Mouse (Mus musculus): ENCODE measurements around the gene Mvp. TPM values are rescaled to one million over a fixed set of nuclear protein-coding genes. Genes with fewer than 3 reads are reported as not detected.
A peak's percentile ranks its signal among the peaks of the same experiment; 100 is the strongest.

Mvp gene
- polyA plus RNA-seq, 1 experiment from 2014 or later: 4.0 TPM

GRCm38 (mm10) chr7:126949793-126950646, 64.4 kb downstream of the Mvp start, which contains the start of gene Sez6l2:
Gene Sez6l2 (plus strand): TSS chr7:126950563.
- Histone ChIP-seq H3K4me3 (replicated peaks; ENCODE audit: low read length) (peak within 1 kb of the TSS; percentile 56), H3K4me2 (replicated peaks) (peak within 1 kb of the TSS; percentile 94), H3K9ac (peak within 1 kb of the TSS; percentile 78), H3K9me3 (ENCODE audit: control insufficient read depth, low read length) (no peaks in the 10 kb centered on the region), H3K4me1 (replicated peaks; ENCODE audit: control insufficient read depth, insufficient read depth, low read length) (peaks cover 41% of the 10 kb centered on the region), H3K27ac (peak within 1 kb of the TSS; percentile 94), H3K27me3 (ENCODE audit: control insufficient read depth, insufficient read depth, low read length) (no peaks in the 10 kb centered on the region), H3K36me3 (replicated peaks; ENCODE audit: control insufficient read depth, insufficient read depth) (peaks cover 38% of the 10 kb centered on the region)
- peak; percentile 87 for DNase-seq (ENCODE audit: low spot score)
- WGBS: under 1% methylated on average over 42 of the region's 42 CpGs
- peak; percentile 85 for ATAC-seq (ENCODE audit: low FRiP score)

- under 1% methylated on average over 20 of the region's 21 CpGs for WGBS
- Histone ChIP-seq H3K9me3 (ENCODE audit: control insufficient read depth, low read length) (no peaks in the 10 kb centered on the region), H3K9ac (peak within 1 kb of the TSS; percentile 78), H3K27me3 (ENCODE audit: control insufficient read depth, insufficient read depth, low read length) (no peaks in the 10 kb centered on the region), H3K36me3 (replicated peaks; ENCODE audit: control insufficient read depth, insufficient read depth) (peaks cover 40% of the 10 kb centered on the region), H3K4me2 (replicated peaks) (peak within 1 kb of the TSS; percentile 94), H3K4me3 (replicated peaks; ENCODE audit: low read length) (peak within 1 kb of the TSS; percentile 56), H3K4me1 (replicated peaks; ENCODE audit: control insufficient read depth, insufficient read depth, low read length) (peaks cover 41% of the 10 kb centered on the region), H3K27ac (peak within 1 kb of the TSS; percentile 94)
- DNase-seq (ENCODE audit: low spot score) (no peak), ATAC-seq (ENCODE audit: low FRiP score) (peak; percentile 65)
Measured at GRCm38 (mm10) chr7:126949403-126949792, 65.0 kb downstream of the Mvp start, which contains the start of gene Asphd1. Gene Asphd1 (minus strand): TSS chr7:126949582.

GRCm38 (mm10) chr7:126948626-126949025, 65.8 kb downstream of the Mvp start:
- peaks cover 40% of the 10 kb centered on the region for H3K36me3 ChIP-seq (replicated peaks; ENCODE audit: control insufficient read depth, insufficient read depth)
- peaks cover 41% of the 10 kb centered on the region for H3K4me1 ChIP-seq (replicated peaks; ENCODE audit: control insufficient read depth, insufficient read depth, low read length)
- no peak for DNase-seq (ENCODE audit: low spot score)
- no peaks in the 10 kb centered on the region for H3K27me3 ChIP-seq (ENCODE audit: control insufficient read depth, insufficient read depth, low read length)
- peak overlapping the region; percentile 56 for H3K4me3 ChIP-seq (replicated peaks; ENCODE audit: low read length)
- H3K9ac ChIP-seq: peak overlapping the region; percentile 78
- H3K27ac ChIP-seq: peak overlapping the region; percentile 94
- H3K9me3 ChIP-seq (ENCODE audit: control insufficient read depth, low read length): no peaks in the 10 kb centered on the region
- WGBS: 73% methylated on average over 10 of the region's 10 CpGs
- H3K4me2 ChIP-seq (replicated peaks): peak overlapping the region; percentile 94
- no peak for ATAC-seq (ENCODE audit: low FRiP score)

- 45% methylated on average over 3 of the region's 3 CpGs for WGBS
- Histone ChIP-seq H3K27me3 (ENCODE audit: control insufficient read depth, insufficient read depth, low read length) (no peaks in the 10 kb centered on the region), H3K36me3 (replicated peaks; ENCODE audit: control insufficient read depth, insufficient read depth) (peaks cover 51% of the 10 kb centered on the region), H3K4me1 (replicated peaks; ENCODE audit: control insufficient read depth, insufficient read depth, low read length) (peaks cover 23% of the 10 kb centered on the region), H3K4me3 (replicated peaks; ENCODE audit: low read length) (no peak overlapping the region), H3K9me3 (ENCODE audit: control insufficient read depth, low read length) (no peaks in the 10 kb centered on the region), H3K4me2 (replicated peaks) (no peak overlapping the region), H3K9ac (no peak overlapping the region), H3K27ac (no peak overlapping the region)
- DNase-seq (ENCODE audit: low spot score) (peak; percentile 39), ATAC-seq (ENCODE audit: low FRiP score) (no peak)
Measured at GRCm38 (mm10) chr7:126946530-126946929, 67.9 kb downstream of the Mvp start.

GRCm38 (mm10) chr7:126941801-126942200, 72.6 kb downstream of the Mvp start:
- 47% methylated on average over 5 of the region's 5 CpGs for WGBS
- H3K27me3 ChIP-seq (ENCODE audit: control insufficient read depth, insufficient read depth, low read length): no peaks in the 10 kb centered on the region
- H3K9me3 ChIP-seq (ENCODE audit: control insufficient read depth, low read length): no peaks in the 10 kb centered on the region
- DNase-seq (ENCODE audit: low spot score) (no peak), ATAC-seq (ENCODE audit: low FRiP score) (no peak)
- no peak overlapping the region for H3K4me2 ChIP-seq (replicated peaks)
- peaks cover 64% of the 10 kb centered on the region for H3K36me3 ChIP-seq (replicated peaks; ENCODE audit: control insufficient read depth, insufficient read depth)
- H3K9ac ChIP-seq: no peak overlapping the region
- no peak overlapping the region for H3K4me3 ChIP-seq (replicated peaks; ENCODE audit: low read length)
- no peaks in the 10 kb centered on the region for H3K4me1 ChIP-seq (replicated peaks; ENCODE audit: control insufficient read depth, insufficient read depth, low read length)
- no peak overlapping the region for H3K27ac ChIP-seq

- WGBS: 59% methylated on average over 6 of the region's 6 CpGs
- DNase-seq (ENCODE audit: low spot score): no peak
- Histone ChIP-seq H3K4me3 (replicated peaks; ENCODE audit: low read length) (no peak overlapping the region), H3K4me2 (replicated peaks) (no peak overlapping the region), H3K9me3 (ENCODE audit: control insufficient read depth, low read length) (no peaks in the 10 kb centered on the region), H3K36me3 (replicated peaks; ENCODE audit: control insufficient read depth, insufficient read depth) (peaks cover 66% of the 10 kb centered on the region), H3K27ac (no peak overlapping the region), H3K4me1 (replicated peaks; ENCODE audit: control insufficient read depth, insufficient read depth, low read length) (no peaks in the 10 kb centered on the region), H3K9ac (no peak overlapping the region), H3K27me3 (ENCODE audit: control insufficient read depth, insufficient read depth, low read length) (no peaks in the 10 kb centered on the region)
- no peak for ATAC-seq (ENCODE audit: low FRiP score)
Measured at GRCm38 (mm10) chr7:126941171-126941570, 73.2 kb downstream of the Mvp start.

Small RNA genes lying within 50 kb of the gene (microRNA-seq; reads per million reads assigned to microRNA genes)
- not detected for gene Gm44343

Other genes starting within 250 kb of the Mvp start
- 1.0 and 1.8 TPM in 2 replicates for gene Gdpd3, start 248.3 kb downstream of the Mvp start, polyA plus RNA-seq (2014; fragmentation: Nextera tagmentation; extraction: Ambion mirVana)
- 206 and 218 TPM in 2 replicates for gene Ypel3, start 237.7 kb downstream of the Mvp start, polyA plus RNA-seq (2014; fragmentation: Nextera tagmentation; extraction: Ambion mirVana)
- 0.21 and 0.26 TPM in 2 replicates for gene Tbx6, start 233.1 kb downstream of the Mvp start, polyA plus RNA-seq (2014; fragmentation: Nextera tagmentation; extraction: Ambion mirVana)
- gene Ppp4c, start 222.1 kb downstream of the Mvp start, polyA plus RNA-seq (2014; fragmentation: Nextera tagmentation; extraction: Ambion mirVana): 177 and 182 TPM in 2 replicates
- 53.2 and 54.7 TPM in 2 replicates for gene Fam57b, start 217.0 kb downstream of the Mvp start, polyA plus RNA-seq (2014; fragmentation: Nextera tagmentation; extraction: Ambion mirVana)
- gene 4930451I11Rik, start 183.0 kb downstream of the Mvp start, polyA plus RNA-seq (2014; fragmentation: Nextera tagmentation; extraction: Ambion mirVana): 0.74 TPM in 1 of 2 replicates, not detected in the other
- 16.5 and 25.7 TPM in 2 replicates for gene Doc2a, start 167.2 kb downstream of the Mvp start, polyA plus RNA-seq (2014; fragmentation: Nextera tagmentation; extraction: Ambion mirVana)
- gene Hirip3, start 152.6 kb downstream of the Mvp start, polyA plus RNA-seq (2014; fragmentation: Nextera tagmentation; extraction: Ambion mirVana): 10.1 and 11.1 TPM in 2 replicates
- gene Ino80e, start 152.2 kb downstream of the Mvp start, polyA plus RNA-seq (2014; fragmentation: Nextera tagmentation; extraction: Ambion mirVana): 93.7 and 95.3 TPM in 2 replicates
- 36.4 and 37.2 TPM in 2 replicates for gene Taok2, start 129.9 kb downstream of the Mvp start, polyA plus RNA-seq (2014; fragmentation: Nextera tagmentation; extraction: Ambion mirVana)
- 28.0 and 29.3 TPM in 2 replicates for gene Tmem219, start 91.7 kb downstream of the Mvp start, polyA plus RNA-seq (2014; fragmentation: Nextera tagmentation; extraction: Ambion mirVana)
- gene Kctd13, start 85.7 kb downstream of the Mvp start, polyA plus RNA-seq (2014; fragmentation: Nextera tagmentation; extraction: Ambion mirVana): 102 and 104 TPM in 2 replicates
- gene Asphd1, start 65.0 kb downstream of the Mvp start, polyA plus RNA-seq (2014; fragmentation: Nextera tagmentation; extraction: Ambion mirVana): 8.0 and 10.9 TPM in 2 replicates
- gene Sez6l2, start 64.1 kb downstream of the Mvp start, polyA plus RNA-seq (2014; fragmentation: Nextera tagmentation; extraction: Ambion mirVana): 68.9 and 70.1 TPM in 2 replicates
- 110 and 118 TPM in 2 replicates for gene Cdipt, start 38.7 kb downstream of the Mvp start, polyA plus RNA-seq (2014; fragmentation: Nextera tagmentation; extraction: Ambion mirVana)
- 0.98 and 1.0 TPM in 2 replicates for gene Cdiptos, start 38.5 kb downstream of the Mvp start, polyA plus RNA-seq (2014; fragmentation: Nextera tagmentation; extraction: Ambion mirVana)
- 0.70 TPM in 1 of 2 replicates, not detected in the other for gene Pagr1b, start 1.9 kb upstream of the Mvp start, polyA plus RNA-seq (2014; fragmentation: Nextera tagmentation; extraction: Ambion mirVana)
- 31.5 and 38.6 TPM in 2 replicates for gene Pagr1a, start 2.7 kb upstream of the Mvp start, polyA plus RNA-seq (2014; fragmentation: Nextera tagmentation; extraction: Ambion mirVana)
- 51.9 and 52.3 TPM in 2 replicates for gene Gm42742, start 6.5 kb upstream of the Mvp start, polyA plus RNA-seq (2014; fragmentation: Nextera tagmentation; extraction: Ambion mirVana)
- gene Prrt2, start 6.6 kb upstream of the Mvp start, polyA plus RNA-seq (2014; fragmentation: Nextera tagmentation; extraction: Ambion mirVana): 46.7 and 57.0 TPM in 2 replicates
- gene Maz, start 12.4 kb upstream of the Mvp start, polyA plus RNA-seq (2014; fragmentation: Nextera tagmentation; extraction: Ambion mirVana): 68.6 and 73.1 TPM in 2 replicates
- 20.3 and 24.6 TPM in 2 replicates for gene Kif22, start 27.9 kb upstream of the Mvp start, polyA plus RNA-seq (2014; fragmentation: Nextera tagmentation; extraction: Ambion mirVana)
- gene Zg16, start 72.7 kb upstream of the Mvp start, polyA plus RNA-seq (2014; fragmentation: Nextera tagmentation; extraction: Ambion mirVana): not detected in 2 replicates
- gene AI467606, start 76.7 kb upstream of the Mvp start, polyA plus RNA-seq (2014; fragmentation: Nextera tagmentation; extraction: Ambion mirVana): 1.7 and 1.9 TPM in 2 replicates
- gene Qprt, start 107.6 kb upstream of the Mvp start, polyA plus RNA-seq (2014; fragmentation: Nextera tagmentation; extraction: Ambion mirVana): 0.55 and 0.87 TPM in 2 replicates
- not detected in 2 replicates for gene Spn, start 123.2 kb upstream of the Mvp start, polyA plus RNA-seq (2014; fragmentation: Nextera tagmentation; extraction: Ambion mirVana)
- gene Cd2bp2, start 181.4 kb upstream of the Mvp start, polyA plus RNA-seq (2014; fragmentation: Nextera tagmentation; extraction: Ambion mirVana): 63.7 and 64.9 TPM in 2 replicates
- 24.6 and 33.0 TPM in 2 replicates for gene Tbc1d10b, start 193.8 kb upstream of the Mvp start, polyA plus RNA-seq (2014; fragmentation: Nextera tagmentation; extraction: Ambion mirVana)
- gene Mylpf, start 194.3 kb upstream of the Mvp start, polyA plus RNA-seq (2014; fragmentation: Nextera tagmentation; extraction: Ambion mirVana): 2.2 and 2.8 TPM in 2 replicates
- gene Zfp553, start 218.4 kb upstream of the Mvp start, polyA plus RNA-seq (2014; fragmentation: Nextera tagmentation; extraction: Ambion mirVana): 25.0 TPM in 2 replicates
- 8.3 and 9.2 TPM in 2 replicates for gene Sept1, start 218.5 kb upstream of the Mvp start, polyA plus RNA-seq (2014; fragmentation: Nextera tagmentation; extraction: Ambion mirVana)
- gene Zfp771, start 229.7 kb upstream of the Mvp start, polyA plus RNA-seq (2014; fragmentation: Nextera tagmentation; extraction: Ambion mirVana): 63.4 and 63.5 TPM in 2 replicates
- gene Dctpp1, start 246.1 kb upstream of the Mvp start, polyA plus RNA-seq (2014; fragmentation: Nextera tagmentation; extraction: Ambion mirVana): 119 and 126 TPM in 2 replicates

All from hindbrain, embryonic 14.5 days (tissue).